Mouse (Mus musculus) mouse embryonic stem cell (cell line): ENCODE results near the gene Tmem184a.

Experiments used
- in situ Hi-C, 2 experiments: fragments of 300-500 bp; cut with MboI; formaldehyde crosslinking; loops; 1 replicate in 1 of 2; 3 replicates in 1 of 2; pipeline ENCODE4 v1.14.3; 2019 to 2020; ENCODE audit warnings: low sequenced_read_pairs in 2 of 2, low pct_unique_long_range_greater_than_20kb in 1 of 2, mixed read lengths in 1 of 2; ENCODE audit not compliant: unreplicated experiment in 1 of 2

The Tmem184a gene

GRCm38 (mm10) chr5:139797473-139798167 lies 22.1 kb downstream of the Tmem184a start:
- in situ Hi-C loops, result no loop called here

GRCm38 (mm10) chr5:139796900-139797299 lies 22.8 kb downstream of the Tmem184a start:
- in situ Hi-C loops, result no loop called here

- in situ Hi-C loops, result no loop called here
Measured at GRCm38 (mm10) chr5:139796001-139796620, 23.6 kb downstream of the Tmem184a start.

- in situ Hi-C loops, result no loop called here
Measured at GRCm38 (mm10) chr5:139794938-139795337, 24.8 kb downstream of the Tmem184a start.

- in situ Hi-C loops, result no loop called here
Measured at GRCm38 (mm10) chr5:139794137-139794536, 25.6 kb downstream of the Tmem184a start.

- in situ Hi-C loops, result no loop called here
Measured at GRCm38 (mm10) chr5:139793338-139794089, 26.2 kb downstream of the Tmem184a start.

- in situ Hi-C loops, result no loop called here
Measured at GRCm38 (mm10) chr5:139792966-139793337, 26.8 kb downstream of the Tmem184a start.

- in situ Hi-C loops, result no loop called here
Measured at GRCm38 (mm10) chr5:139792159-139792775, 27.4 kb downstream of the Tmem184a start.

GRCm38 (mm10) chr5:139791227-139792158 lies 28.2 kb downstream of the Tmem184a start, which contains the start of gene Mafk:
TSS of gene Mafk (plus strand) at chr5:139791513.
- in situ Hi-C loops, result no loop called here

- in situ Hi-C loops, result no loop called here
Measured at GRCm38 (mm10) chr5:139789466-139789865, 30.3 kb downstream of the Tmem184a start.

GRCm38 (mm10) chr5:139781406-139781805 lies 38.3 kb downstream of the Tmem184a start:
- in situ Hi-C loops, result no loop called here

GRCm38 (mm10) chr5:139776966-139777365 lies 42.8 kb downstream of the Tmem184a start:
- in situ Hi-C loops, result no loop called here

- in situ Hi-C loops, result no loop called here
Measured at GRCm38 (mm10) chr5:139775216-139775926, 44.3 kb downstream of the Tmem184a start, which contains the start of gene Ints1. TSS of gene Ints1 (minus strand) at chr5:139775674.

- in situ Hi-C loops, result no loop called here
Measured at GRCm38 (mm10) chr5:139768216-139768615, 51.5 kb downstream of the Tmem184a start.

- in situ Hi-C loops, result no loop called here
Measured at GRCm38 (mm10) chr5:139764296-139764695, 55.4 kb downstream of the Tmem184a start.

- in situ Hi-C loops, result no loop called here
Measured at GRCm38 (mm10) chr5:139758096-139758495, 61.6 kb downstream of the Tmem184a start.

- in situ Hi-C loops, result no loop called here
Measured at GRCm38 (mm10) chr5:139756586-139756985, 63.1 kb downstream of the Tmem184a start.
